Mouse (Mus musculus) c-Kit-positive CD71-positive TER-119-positive erythroid progenitor cells, embryonic 14.5 days (primary cell): Measurements from ENCODE around the gene Gm49325.
A peak's percentile ranks its signal among the peaks of the same experiment; 100 is the strongest.

ENCODE experiments used
- DNase-seq: peaks from one replicate; pipeline ENCODE4 v3.0.0-alpha.2; 2013; ENCODE audit warnings: low spot score

Gene Gm49325

GRCm38 (mm10) chr10:77605908-77606826 is at the start of gene Gm49325, which contains the start of gene Sumo3:
Gm49325 (plus strand) TSS chr10:77606197.
Sumo3 (plus strand) TSS chr10:77606097.
- peak; percentile 92 for DNase-seq

GRCm38 (mm10) chr10:77556631-77557030 is 49.4 kb upstream of the Gm49325 start:
- DNase-seq: no peak

GRCm38 (mm10) chr10:77557641-77558040 is 48.4 kb upstream of the Gm49325 start:
- no peak for DNase-seq

- no peak for DNase-seq
Measured at GRCm38 (mm10) chr10:77560090-77560489, 45.9 kb upstream of the Gm49325 start.

- DNase-seq: no peak
Measured at GRCm38 (mm10) chr10:77560830-77561229, 45.2 kb upstream of the Gm49325 start.

- peak; percentile 33 for DNase-seq
Measured at GRCm38 (mm10) chr10:77561508-77561907, 44.5 kb upstream of the Gm49325 start.

DNA sequence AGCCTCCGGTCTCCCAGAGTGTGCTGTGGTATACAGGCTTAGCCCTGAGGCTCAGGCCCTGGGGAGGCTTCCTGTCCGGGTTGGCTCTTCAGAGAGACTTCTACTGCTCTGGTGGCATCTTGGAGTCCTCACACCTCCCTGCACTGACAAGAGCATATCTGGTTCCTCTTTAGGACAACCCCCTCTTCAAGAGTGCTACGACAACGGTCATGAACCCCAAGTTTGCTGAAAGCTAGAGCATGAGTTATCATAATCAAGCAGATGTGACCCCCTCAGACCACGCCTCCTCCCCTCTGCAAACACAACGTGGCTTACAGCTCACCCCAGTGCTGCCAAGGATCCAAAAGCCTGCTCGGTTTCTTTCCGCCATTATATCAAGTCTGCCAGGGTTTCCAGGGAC is 41.0 kb upstream of the Gm49325 start:
- no peak for DNase-seq

- DNase-seq: peak; percentile 75
Measured at GRCm38 (mm10) chr10:77566651-77567050, 39.3 kb upstream of the Gm49325 start.

DNA sequence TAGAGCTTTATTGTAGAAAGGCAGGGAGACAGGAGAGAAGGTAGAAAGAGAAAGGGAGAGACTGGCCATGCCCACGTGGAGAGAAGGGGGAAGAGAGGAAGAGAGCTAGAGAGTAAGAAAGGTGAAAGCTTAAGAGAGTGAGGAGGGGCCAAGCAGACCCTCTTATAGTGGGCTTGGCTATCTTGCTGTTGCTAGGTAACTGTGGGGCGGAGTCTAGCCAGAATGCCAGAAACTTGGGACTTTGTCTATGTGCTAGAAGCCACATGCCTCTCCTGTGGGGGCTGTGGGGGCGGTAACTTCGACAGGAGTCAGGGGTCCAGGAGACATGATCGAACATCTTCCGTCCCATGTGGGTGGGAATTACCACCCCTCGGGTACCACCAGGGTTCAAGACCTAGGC is 36.5 kb upstream of the Gm49325 start:
- DNase-seq: no peak

GRCm38 (mm10) chr10:77569973-77570658 is 35.9 kb upstream of the Gm49325 start:
- DNase-seq: no peak

GRCm38 (mm10) chr10:77572225-77572624 is 33.8 kb upstream of the Gm49325 start:
- no peak for DNase-seq

DNA sequence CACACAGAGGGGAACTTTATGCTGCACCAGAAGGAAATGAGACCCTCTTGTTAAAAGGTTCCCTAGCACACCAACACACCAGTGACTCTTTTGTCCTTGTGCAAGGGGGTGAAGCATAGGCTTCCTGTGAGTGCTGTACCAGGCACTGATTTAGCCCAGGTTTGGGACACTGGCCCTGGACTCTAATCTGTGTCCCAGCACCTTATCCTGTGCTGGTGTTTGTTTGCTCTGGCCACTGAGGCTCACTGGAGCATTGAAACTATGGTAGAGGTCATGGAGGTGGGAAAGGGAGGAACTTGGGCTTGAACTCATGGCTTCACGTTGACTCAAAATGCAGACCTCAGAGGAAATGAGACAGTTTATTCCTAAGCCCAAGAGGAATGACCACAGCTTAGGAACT is 32.8 kb upstream of the Gm49325 start:
- no peak for DNase-seq

- DNase-seq: no peak
Measured at GRCm38 (mm10) chr10:77580027-77580920, 25.7 kb upstream of the Gm49325 start.

DNA sequence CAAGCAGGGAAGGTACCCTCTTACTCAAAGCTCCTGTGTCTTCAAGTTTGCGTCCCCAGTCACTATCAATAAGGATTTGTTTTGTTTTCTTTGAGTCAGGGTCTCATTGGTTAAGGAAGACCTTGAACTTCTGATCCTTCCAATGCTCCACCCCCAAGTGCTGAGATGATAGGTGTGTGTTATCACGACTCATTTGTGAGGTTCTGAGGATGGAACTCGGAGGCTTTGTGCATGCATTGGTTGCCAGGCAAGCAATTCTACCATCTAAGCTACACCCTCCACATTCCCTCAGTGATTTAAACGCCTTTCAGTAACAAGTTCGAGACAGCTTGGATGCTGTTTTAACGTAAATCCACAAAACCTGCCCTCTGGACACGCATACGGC is 25.0 kb upstream of the Gm49325 start:
- no peak for DNase-seq

- peak; percentile 95 for DNase-seq
Measured at GRCm38 (mm10) chr10:77581408-77582284, 24.4 kb upstream of the Gm49325 start, which contains the start of gene Pttg1ip. Pttg1ip (plus strand) TSS chr10:77581720.

DNA sequence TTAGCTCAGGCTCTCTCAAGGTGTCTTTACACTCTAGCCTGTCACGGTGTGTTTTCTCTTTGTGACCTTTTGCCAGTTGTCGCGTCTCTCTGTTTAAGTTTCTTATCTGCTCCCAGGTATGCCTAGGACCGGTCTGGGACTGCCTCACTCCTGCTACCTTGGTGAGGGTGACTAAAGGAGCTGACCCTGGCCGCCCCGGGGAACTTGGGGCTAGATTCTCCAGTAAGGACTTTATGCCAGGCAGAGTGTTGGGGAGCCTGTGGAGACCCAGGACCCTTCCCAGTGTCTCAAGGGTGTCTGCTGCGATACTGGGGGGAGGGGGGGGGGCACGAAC is 23.7 kb upstream of the Gm49325 start:
- DNase-seq: peak; percentile 34

GRCm38 (mm10) chr10:77583795-77584422 is 22.1 kb upstream of the Gm49325 start:
- peak; percentile 69 for DNase-seq

GRCm38 (mm10) chr10:77586637-77587036 is 19.4 kb upstream of the Gm49325 start:
- DNase-seq: no peak

- no peak for DNase-seq
Measured at GRCm38 (mm10) chr10:77587091-77587775, 18.8 kb upstream of the Gm49325 start.

GRCm38 (mm10) chr10:77588036-77588435 is 18.0 kb upstream of the Gm49325 start:
- no peak for DNase-seq
